Mouse (Mus musculus) adipose tissue, adult 10 weeks (tissue): ENCODE measurements around the gene Cebpz. TPM values are rescaled to one million over a fixed set of nuclear protein-coding genes. Genes with fewer than 3 reads are reported as not detected.

ENCODE experiments used
- polyA plus RNA-seq: library from polyadenylated mRNA; stranded (reverse); fragments of 350-450 nt; fragmentation: Illumina TruSeq; extraction: RNeasy Lipid Tissue Mini Kit (QIAGEN cat#74804); gene quantifications from one replicate; pipeline ENCODE4 v1.2.3, GENCODE M21; 2014; ENCODE audit warnings: low read depth, low replicate concordance

Cebpz gene
- 16.5 TPM for polyA plus RNA-seq

DNA sequence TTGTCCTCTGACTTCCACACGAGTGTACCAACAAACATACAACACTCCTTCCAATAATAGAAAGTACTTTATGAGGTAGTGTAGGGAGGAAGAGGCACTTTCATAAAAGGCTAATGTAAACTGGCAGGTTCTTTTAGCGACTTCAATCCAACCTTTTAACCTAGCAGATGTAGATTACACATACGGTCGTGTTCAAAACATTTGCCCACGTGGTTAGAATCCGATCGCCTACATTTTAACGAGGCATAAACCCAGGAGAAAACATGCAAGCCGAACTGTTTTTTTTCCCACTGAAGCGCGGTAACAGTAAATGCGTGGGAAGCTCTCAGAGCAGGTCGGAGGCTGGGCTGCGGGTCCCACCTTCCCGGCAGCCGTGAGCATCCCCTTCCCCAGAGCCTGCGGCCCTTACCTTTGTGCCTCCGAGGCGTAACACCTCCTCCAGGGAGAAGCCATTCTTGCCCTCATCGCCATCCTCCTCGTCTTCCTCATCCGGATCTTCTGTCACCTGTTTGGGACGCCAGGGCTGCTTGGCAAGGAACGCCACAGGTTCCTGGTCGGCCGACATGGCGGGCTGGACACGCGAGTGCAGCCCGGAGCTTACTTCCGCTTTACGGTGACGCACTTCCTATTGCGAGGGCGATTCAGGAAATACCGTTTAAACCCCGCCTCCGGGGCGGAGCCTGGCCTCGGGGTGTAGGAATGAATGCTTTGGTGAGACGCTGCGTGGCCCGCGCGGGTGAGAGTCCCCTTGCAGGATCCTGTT lies at the start of gene Cebpz, which contains the start of gene Ndufaf7:
Gene Cebpz (minus strand): TSS at position 601 of the 763 bp plus-strand sequence.
Gene Ndufaf7 (plus strand): TSS at position 671 of the 763 bp plus-strand sequence.

GRCm38 (mm10) chr17:78916369-78916813 lies 20.5 kb downstream of the Cebpz start, which contains the start of gene Cebpzos:
Gene Cebpzos, plus strand, starts transcription at chr17:78916500.

GRCm38 (mm10) chr17:78906892-78907291 lies 30.0 kb downstream of the Cebpz start, which contains the start of gene Sult6b1:
Gene Sult6b1, minus strand, starts transcription at chr17:78906992.

GRCm38 (mm10) chr17:78882401-78883112 lies 54.3 kb downstream of the Cebpz start, which contains the start of gene Eif2ak2:
Gene Eif2ak2, minus strand, starts transcription at chr17:78882573.

Other genes with a start within 250 kb of the Cebpz start
- gene Strn, start 199.9 kb downstream of the Cebpz start, polyA plus RNA-seq, result 10.1 TPM
- 17.4 TPM for gene Heatr5b, start 101.7 kb downstream of the Cebpz start, polyA plus RNA-seq
- gene Gpatch11, start 101.5 kb downstream of the Cebpz start, polyA plus RNA-seq, result 23.4 TPM
- gene Eif2ak2, start 54.5 kb downstream of the Cebpz start, polyA plus RNA-seq, result 15.6 TPM
- gene Sult6b1, start 30.1 kb downstream of the Cebpz start, polyA plus RNA-seq, result not detected
- 45.8 TPM for gene Cebpzos, start 20.6 kb downstream of the Cebpz start, polyA plus RNA-seq
- 25.8 TPM for gene Ndufaf7, start 70 bp upstream of the Cebpz start, polyA plus RNA-seq
- gene Prkd3, start 83.8 kb upstream of the Cebpz start, polyA plus RNA-seq, result 14.9 TPM
- 9.3 TPM for gene Qpct, start 114.8 kb upstream of the Cebpz start, polyA plus RNA-seq